Mouse (Mus musculus): ENCODE measurements around the gene Tom1l2.

GRCm38 (mm10) chr11:60216671-60217070 is 136.0 kb downstream of the Tom1l2 start:
- no peak for TF ChIP-seq GATA1 (IDR thresholded peaks at IDR 0.05; ENCODE audit: low read length)
- no peak for TF ChIP-seq TAL1 (IDR thresholded peaks at IDR 0.05; ENCODE audit: low read length)
